Mouse (Mus musculus) kidney, adult 2 months (tissue): ENCODE data around the gene Plpp3.

Experiments used
- CTCF ChIP-seq: fragments of 200-500 bp; conservative IDR thresholded peaks from 2 replicates; pipeline ENCODE4 v1.5.1; 2011; ENCODE audit warnings: low read depth, mild to moderate bottlenecking, control low read depth, low read length, moderate library complexity, mixed read lengths; ENCODE audit not compliant: insufficient read depth, insufficient read length
- POLR2A ChIP-seq: fragments of 200-500 bp; IDR thresholded peaks from one replicate; pipeline ENCODE4 v1.6.1; 2011; ENCODE audit warnings: low read depth, low read length, control low read depth

DNA sequence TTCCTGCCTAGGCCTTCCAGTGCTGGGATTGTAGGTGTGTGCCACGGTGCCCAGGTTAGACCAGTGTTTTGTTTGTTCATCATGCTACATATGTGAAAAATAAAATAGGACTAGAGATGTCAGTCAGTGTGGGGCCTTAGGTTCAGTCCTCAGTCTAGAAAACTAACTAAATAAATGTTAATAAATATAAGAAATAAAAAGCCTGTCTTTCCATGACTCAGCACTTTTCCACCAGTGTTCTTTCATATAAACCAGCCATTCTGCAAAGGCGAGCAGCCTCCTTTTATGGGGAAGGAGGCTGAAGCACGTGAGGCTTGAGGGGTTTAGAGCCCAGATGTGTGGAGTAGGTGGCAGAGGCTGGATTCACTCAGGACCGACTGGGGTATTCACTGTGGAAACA is 50.5 kb downstream of the Plpp3 start:
- TF ChIP-seq CTCF, result no peak
- TF ChIP-seq POLR2A, result no peak
